Mouse (Mus musculus) right cerebral cortex, postnatal 10 days (tissue): Measurements from ENCODE around the gene Shd.

Source experiments
- DNase-seq, 2 experiments: peaks; one replicate each; pipeline ENCODE4 v3.0.0; 2021; ENCODE audit warnings: low spot score in 2 of 2

Shd gene

DNA sequence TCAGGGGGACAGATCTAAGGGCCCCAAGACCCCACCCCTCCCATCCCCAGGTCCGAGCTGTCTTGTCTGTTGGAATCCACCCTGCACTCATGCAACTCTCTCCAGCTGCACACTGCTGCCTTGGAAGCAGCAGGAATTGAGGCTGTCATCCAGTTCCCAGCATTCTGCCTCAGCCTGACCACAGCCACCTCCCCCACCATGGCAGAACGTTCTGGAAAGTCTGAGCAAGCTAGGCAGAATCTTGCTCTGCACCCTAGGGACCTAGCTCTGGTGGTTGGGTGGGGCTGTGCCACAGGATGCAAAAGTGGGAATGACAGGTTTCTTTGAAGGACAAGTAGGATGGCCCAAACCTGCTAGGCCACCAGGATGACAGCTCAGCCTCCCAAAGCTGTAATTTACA is 54.2 kb downstream of the Shd start:
- no peak for DNase-seq

DNA sequence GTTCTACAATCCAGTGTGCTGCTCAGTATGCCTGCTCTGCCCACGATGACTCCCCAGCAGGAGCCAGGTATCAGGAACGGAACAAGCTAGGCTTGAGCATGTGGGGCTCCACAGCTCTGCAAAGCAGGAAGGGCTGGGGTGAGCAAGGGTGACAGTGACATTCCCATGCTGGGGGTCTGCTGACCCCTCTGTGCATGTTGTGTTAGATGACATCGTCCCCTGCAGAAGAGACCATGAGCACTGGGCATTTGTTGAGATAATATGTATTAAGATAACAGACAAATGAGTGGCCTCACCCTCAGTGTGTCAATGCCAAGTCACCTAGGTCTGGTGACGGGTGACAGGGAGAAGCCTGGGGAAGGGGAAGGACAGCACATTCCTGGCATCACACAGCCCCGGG is 54.7 kb downstream of the Shd start:
- peak in 1 of 2 experiments; percentile 21 for DNase-seq
